Mouse (Mus musculus) right cerebral cortex, postnatal 10 days (tissue): ENCODE data around the gene Ano9.

Source experiments
- DNase-seq, 2 experiments: peaks; one replicate each; pipeline ENCODE4 v3.0.0; 2021; ENCODE audit warnings: low spot score in 2 of 2

Ano9 gene

DNA sequence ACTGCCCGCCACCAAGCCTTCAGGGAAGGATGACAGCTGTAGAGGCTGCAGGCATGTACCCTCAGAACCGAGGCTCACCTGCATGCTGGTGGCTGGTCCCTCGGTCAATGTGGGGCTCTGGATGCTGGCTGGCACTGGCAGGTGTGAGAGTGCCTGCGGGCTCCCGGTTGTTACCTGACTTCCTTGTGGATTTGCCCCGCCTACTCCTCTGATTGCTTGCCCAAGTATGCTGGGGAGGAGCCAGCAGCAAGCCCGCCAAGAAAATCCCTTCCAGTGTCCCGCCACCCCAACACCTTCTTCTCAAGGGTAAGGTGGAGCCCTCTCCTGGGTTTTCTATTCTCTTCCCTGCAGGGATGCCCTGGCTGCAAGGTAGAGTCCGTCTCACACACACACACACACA is at the start of gene Ano9:
Gene Ano9, minus strand, starts transcription at position 171 of the 400 bp plus-strand sequence.
- no peak for DNase-seq

- no peak for DNase-seq
Observed at GRCm38 (mm10) chr7:141164850-141165249, 47.2 kb upstream of the Ano9 start.

GRCm38 (mm10) chr7:141164397-141164796 is 46.8 kb upstream of the Ano9 start:
- DNase-seq, result no peak

- DNase-seq, result no peak
Observed at GRCm38 (mm10) chr7:141155362-141155761, 37.8 kb upstream of the Ano9 start.

DNA sequence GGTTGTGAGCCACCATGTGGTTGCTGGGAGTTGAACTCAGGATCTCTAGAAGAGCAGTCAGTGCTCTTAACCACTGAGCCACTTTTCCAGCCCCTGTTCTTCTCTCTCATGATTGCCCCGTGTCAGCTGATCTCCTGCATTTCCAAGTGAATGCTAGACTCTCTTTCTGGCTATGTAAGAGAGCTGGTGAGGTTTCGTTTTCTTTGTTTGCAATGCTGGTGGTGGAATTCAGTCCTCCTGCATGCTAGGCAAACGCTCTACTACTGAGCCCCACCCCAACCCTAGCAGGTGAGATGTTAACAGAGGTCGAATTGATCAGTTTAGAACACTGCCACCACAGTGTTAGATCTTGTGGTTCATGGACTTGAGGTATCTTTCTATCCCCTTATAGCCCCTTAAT is 31.0 kb upstream of the Ano9 start:
- DNase-seq, result no peak

GRCm38 (mm10) chr7:141147044-141147443 is 29.4 kb upstream of the Ano9 start:
- DNase-seq, result no peak

DNA sequence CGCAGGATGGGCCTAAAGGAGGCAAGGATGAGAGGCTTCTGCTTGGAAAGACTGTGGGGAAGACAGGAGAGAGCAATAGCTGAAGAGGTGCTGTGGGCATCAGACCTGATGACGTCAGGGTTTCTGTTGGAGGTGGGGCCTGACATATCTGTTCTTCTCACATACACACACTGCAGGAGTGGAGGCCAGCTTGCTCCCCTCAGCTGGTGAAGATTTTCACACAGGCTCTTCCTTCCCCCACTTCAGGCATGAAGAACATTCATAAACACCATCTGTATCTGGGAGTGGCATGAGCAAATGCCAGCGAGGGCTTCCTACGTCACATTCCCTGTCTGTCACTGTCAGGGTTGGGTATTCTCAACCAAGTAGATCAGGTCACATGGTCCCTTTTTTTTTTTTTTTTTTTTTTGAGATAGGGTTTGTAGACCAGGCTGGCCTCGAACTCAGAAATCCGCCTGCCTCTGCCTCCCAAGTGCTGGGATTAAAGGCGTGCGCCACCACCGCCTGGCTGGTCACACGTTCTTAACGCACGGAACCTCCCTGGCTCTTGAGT is 28.5 kb upstream of the Ano9 start:
- no peak for DNase-seq

DNA sequence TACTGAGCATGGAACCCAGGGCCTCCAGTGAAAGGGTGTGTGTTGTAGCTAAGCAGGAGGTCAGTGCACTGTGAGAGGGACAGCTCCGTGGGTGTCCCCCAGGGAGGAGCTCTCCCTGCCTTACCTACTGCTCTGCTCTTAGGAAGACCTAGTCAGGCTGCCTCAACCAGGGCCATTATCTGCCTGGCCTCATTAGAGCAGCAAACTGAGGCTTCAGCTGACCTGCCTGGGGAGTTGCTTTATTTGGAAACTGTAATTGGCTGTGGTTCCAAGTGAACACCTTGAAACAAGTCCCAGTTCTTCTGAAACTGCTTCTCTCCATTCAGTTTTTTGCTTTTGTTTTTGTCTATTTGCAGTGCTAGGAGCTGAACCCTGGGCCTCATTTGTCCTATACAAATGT is 27.8 kb upstream of the Ano9 start:
- DNase-seq, result no peak

- DNase-seq, result no peak
Observed at GRCm38 (mm10) chr7:141144650-141145049, 27.0 kb upstream of the Ano9 start.

GRCm38 (mm10) chr7:141143861-141144260 is 26.3 kb upstream of the Ano9 start:
- no peak for DNase-seq

DNA sequence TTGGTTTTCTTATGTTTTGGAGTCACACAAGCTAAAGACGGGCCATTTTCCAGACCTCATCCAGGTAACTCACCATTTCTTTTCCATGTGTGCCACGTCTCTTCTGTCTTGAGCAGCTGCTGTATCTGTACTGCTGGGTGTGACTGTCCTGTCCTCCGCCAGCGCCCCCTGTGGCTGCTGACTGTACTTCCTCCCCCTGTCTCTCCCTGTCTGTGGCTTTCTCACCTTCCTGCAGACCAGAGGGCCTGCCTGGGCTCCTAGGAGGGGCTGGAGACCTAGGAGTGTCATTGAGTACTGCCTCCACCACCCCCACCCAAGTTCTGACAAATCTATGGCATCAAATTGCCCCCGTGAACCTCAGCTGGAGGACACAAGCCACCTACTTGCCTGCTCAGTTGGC is 25.5 kb upstream of the Ano9 start:
- no peak for DNase-seq

GRCm38 (mm10) chr7:141141326-141141725 is 23.7 kb upstream of the Ano9 start:
- no peak for DNase-seq

DNA sequence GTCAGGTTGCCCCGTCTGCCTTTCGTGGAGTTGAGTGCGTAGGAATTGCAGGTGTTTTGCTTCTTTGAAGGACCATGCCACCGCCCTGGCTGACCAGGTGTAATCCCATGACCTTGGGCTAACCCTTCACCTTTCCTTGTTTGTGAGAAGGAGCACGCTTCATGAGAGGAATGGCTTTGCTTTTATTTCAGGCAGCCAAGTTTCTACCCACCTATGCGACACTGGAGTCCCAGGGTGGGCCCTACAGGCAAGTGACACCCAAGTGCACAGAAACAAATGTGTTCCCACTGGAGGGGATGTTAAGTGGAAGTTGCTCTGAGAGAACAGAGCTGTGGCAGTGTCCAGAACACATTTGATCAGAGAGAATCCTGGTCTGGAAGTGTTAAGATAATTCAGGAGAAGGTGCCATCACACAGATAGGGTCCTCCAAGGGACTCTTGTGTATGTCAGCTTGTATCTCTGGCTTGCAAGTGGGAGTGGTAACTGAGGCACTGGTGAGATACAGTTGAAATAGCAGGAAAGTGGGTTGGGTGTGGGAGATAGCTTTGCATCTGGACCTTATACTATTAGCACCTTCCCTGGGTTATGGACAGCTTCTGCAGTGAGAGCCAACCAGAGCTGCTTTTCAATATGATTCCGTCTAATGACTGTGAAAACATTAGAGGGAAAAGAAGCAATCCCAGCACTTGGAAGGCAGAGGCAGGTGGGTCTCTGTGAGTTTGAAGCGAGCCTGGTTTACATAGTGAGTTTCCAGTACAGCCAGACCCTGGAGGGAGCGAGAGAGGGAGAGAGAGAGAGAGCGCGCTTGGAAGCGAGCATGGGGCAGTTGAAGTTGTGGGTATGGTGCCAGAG is 14.5 kb upstream of the Ano9 start:
- DNase-seq, result no peak

DNA sequence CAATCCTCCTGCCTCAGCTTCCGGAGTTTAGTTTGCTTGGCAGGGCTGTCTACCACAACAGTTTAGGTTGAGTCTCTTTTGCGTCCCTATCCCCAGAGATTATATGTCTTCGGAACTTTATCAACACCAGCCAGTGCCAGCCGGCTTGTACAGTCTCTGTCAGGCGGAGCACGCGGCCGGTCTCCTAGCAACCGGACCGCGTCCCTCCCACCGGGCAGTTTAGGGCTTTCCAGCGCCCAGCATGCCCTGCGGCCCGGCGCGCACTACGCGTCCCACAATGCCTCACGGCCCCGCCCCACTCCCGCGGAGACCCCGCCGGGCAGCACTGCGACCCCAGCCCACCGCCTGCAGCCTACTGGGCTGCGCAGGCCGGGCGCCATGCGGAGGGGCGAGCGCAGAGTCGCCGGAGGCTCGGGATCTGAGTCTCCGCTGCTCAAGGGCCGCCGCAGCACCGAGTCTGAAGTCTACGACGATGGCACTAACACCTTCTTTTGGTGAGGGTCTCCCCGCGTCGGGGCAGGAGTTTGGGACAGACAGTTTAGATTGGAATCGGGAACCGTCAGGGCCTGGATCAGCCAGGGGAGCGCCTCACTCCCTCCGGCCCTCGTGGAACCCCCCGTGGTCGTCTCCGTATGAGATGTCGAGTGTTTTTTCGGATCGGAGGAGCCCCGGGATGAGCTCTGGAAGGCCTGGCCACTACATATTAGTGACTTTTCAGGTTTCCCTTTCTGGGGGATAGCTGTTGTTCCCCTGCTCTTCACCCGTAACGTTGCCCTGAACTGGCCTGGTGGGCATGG is 13.6 kb upstream of the Ano9 start:
- peak; percentile 95 for DNase-seq

- no peak for DNase-seq
Observed at GRCm38 (mm10) chr7:141123517-141123856, 5.9 kb upstream of the Ano9 start.

GRCm38 (mm10) chr7:141122689-141123516 is 5.3 kb upstream of the Ano9 start:
- DNase-seq, result peak; percentile 91 to 92

DNA sequence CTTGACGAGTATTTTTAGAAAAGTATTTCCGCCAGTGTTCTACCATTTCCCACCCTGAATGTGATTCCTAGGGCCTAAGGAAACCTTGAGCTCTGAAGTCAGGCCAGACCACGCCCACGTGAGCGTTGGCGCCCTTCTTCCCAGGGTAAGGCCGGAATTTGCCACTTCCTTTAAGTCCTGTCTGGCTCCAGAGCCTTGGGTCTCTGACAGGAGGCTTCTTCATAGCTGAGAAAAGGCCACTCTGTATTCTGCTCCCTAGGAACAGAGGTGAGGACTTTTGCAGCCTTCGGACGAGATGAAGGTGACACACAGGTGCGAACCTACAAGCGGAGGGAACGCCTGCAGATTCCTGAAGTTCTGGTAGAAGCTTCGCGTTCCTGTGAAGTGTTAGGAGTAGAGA is 4.6 kb upstream of the Ano9 start, which contains the start of gene Ptdss2:
Gene Ptdss2, plus strand, starts transcription at position 138 of the 400 bp plus-strand sequence.
- no peak for DNase-seq

GRCm38 (mm10) chr7:141121051-141121531 is 3.5 kb upstream of the Ano9 start:
- no peak for DNase-seq

GRCm38 (mm10) chr7:141120605-141121004 is 3.0 kb upstream of the Ano9 start:
- DNase-seq, result no peak

DNA sequence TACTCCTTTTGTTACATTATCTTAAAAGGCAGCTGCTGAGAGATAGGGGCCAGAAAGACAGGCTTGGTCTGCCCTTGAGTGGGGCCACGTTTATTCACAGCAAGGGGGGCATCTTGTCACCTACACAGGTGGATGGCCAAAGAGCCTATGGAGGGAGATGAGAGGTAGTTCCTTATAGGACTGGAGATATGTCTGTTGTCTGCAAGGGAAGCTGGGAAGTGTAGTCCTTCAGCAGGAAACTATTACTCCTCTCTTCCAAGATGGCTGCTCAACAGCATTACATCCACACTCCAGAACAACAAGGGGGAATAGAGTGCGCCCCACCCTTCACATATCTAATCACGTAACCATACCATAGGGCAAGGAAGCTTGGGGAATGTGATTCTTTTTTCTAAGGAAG is 1.9 kb upstream of the Ano9 start:
- DNase-seq, result no peak

- DNase-seq, result no peak
Observed at GRCm38 (mm10) chr7:141115874-141116273, 1.7 kb downstream of the Ano9 start.

DNA sequence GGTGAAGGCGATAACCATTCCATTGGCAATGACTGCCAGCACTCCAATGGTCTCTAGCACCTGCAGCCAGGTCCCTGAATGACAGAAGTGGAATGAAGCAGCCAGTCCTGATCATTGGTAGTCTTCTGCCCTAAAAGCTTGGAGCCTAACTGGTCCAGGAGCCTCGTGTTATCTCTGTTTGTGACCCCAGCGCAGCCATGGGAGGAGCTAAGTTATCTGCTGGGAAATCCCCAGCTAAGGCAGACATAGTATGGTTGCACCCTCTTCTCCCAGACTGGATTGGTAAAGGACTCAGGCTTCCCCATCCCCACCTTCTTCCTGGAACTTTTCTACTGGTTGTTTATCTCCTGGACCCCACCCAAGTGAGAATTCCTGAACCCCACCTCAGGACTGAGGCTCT is 14.4 kb downstream of the Ano9 start:
- DNase-seq, result no peak
